Mouse (Mus musculus): ENCODE measurements around the gene Tas1r2. TPM values are rescaled to one million over a fixed set of nuclear protein-coding genes. Genes with fewer than 3 reads are reported as not detected.

The Tas1r2 gene
- polyA plus RNA-seq, 1 experiment = not detected

- Histone ChIP-seq H3K4me3 (ENCODE audit: extremely low read depth, insufficient read depth, insufficient read length) (no peak overlapping the region), H3K36me3 (ENCODE audit: control insufficient read depth, insufficient read depth, low read length) (no peaks in the 10 kb centered on the region), H3K27ac (ENCODE audit: insufficient read depth, low read length) (no peak overlapping the region), H3K4me1 (ENCODE audit: control insufficient read depth, insufficient read depth, insufficient read length) (no peaks in the 10 kb centered on the region), H3K27me3 (ENCODE audit: control insufficient read depth, insufficient read depth, low read length) (no peaks in the 10 kb centered on the region)
- TF ChIP-seq POLR2A (IDR thresholded peaks at IDR 0.05; ENCODE audit: low read depth, low read length) = no peak
- TF ChIP-seq CTCF (IDR thresholded peaks at IDR 0.05; ENCODE audit: extremely low read depth, insufficient read depth, insufficient read length, insufficient replicate concordance) = no peak
- DNase-seq (ENCODE audit: low read depth in 1 of 2, low spot score in 2 of 2) = no peak
- 86% methylated on average over 10 of the region's 10 CpGs for WGBS
Measured at GRCm38 (mm10) chr4:139716477-139717169, 63.3 kb downstream of the Tas1r2 start.

- 67% methylated on average over 5 of the region's 5 CpGs for WGBS
- TF ChIP-seq CTCF (IDR thresholded peaks at IDR 0.05; ENCODE audit: extremely low read depth, insufficient read depth, insufficient read length, insufficient replicate concordance) (no peak), POLR2A (IDR thresholded peaks at IDR 0.05; ENCODE audit: low read depth, low read length) (no peak)
- H3K27ac ChIP-seq (ENCODE audit: insufficient read depth, low read length) = no peak overlapping the region
- no peaks in the 10 kb centered on the region for H3K36me3 ChIP-seq (ENCODE audit: control insufficient read depth, insufficient read depth, low read length)
- no peak for DNase-seq (ENCODE audit: low read depth in 1 of 2, low spot score in 2 of 2)
- no peak overlapping the region for H3K4me3 ChIP-seq (ENCODE audit: extremely low read depth, insufficient read depth, insufficient read length)
- no peaks in the 10 kb centered on the region for H3K4me1 ChIP-seq (ENCODE audit: control insufficient read depth, insufficient read depth, insufficient read length)
- no peaks in the 10 kb centered on the region for H3K27me3 ChIP-seq (ENCODE audit: control insufficient read depth, insufficient read depth, low read length)
Measured at GRCm38 (mm10) chr4:139718978-139719377, 65.6 kb downstream of the Tas1r2 start.

Other genes with a start within 250 kb of the Tas1r2 start
- 3.5 and 4.1 TPM in 2 replicates for gene Iffo2, start 123.0 kb upstream of the Tas1r2 start, polyA plus RNA-seq (2012; rRNA removed)
- 0.01 TPM in 1 of 2 replicates, not detected in the other for gene Gm21969, start 50.4 kb upstream of the Tas1r2 start, polyA plus RNA-seq (2012; rRNA removed)
- gene Aldh4a1, start 30.7 kb upstream of the Tas1r2 start, polyA plus RNA-seq (2012; rRNA removed) = 18.9 and 21.5 TPM in 2 replicates
- 0.05 and 0.11 TPM in 2 replicates for gene Pax7, start 180.0 kb downstream of the Tas1r2 start, polyA plus RNA-seq (2012; rRNA removed)